Mouse (Mus musculus): ENCODE data around the gene Hp1bp3.

- TF ChIP-seq POLR2A (IDR thresholded peaks at IDR 0.05; ENCODE audit: insufficient read length, low read depth) = no peak
- TF ChIP-seq MAX (IDR thresholded peaks at IDR 0.05; ENCODE audit: low read depth) = no peak
- TF ChIP-seq POLR2AphosphoS2 (IDR thresholded peaks at IDR 0.05; ENCODE audit: insufficient read length, low read depth) = no peak
- no peak for TF ChIP-seq TCF12 (IDR thresholded peaks at IDR 0.05; ENCODE audit: insufficient read depth, poor library complexity, severe bottlenecking)
- no peak for TF ChIP-seq MYOD1 (IDR thresholded peaks at IDR 0.05; ENCODE audit: control insufficient read depth in 1 of 3, insufficient read length in 2 of 3, low read depth in 2 of 3)
- no peak for TF ChIP-seq CEBPB (IDR thresholded peaks at IDR 0.05; ENCODE audit: insufficient read depth, poor library complexity, severe bottlenecking)
- TF ChIP-seq MYOG (IDR thresholded peaks at IDR 0.05; ENCODE audit: control insufficient read depth in 1 of 3, insufficient read depth in 1 of 3, insufficient read length in 2 of 3, low read depth in 2 of 3) = no peak
Observed at GRCm38 (mm10) chr4:138258663-138259062, 42.6 kb downstream of the Hp1bp3 start.
